Mouse (Mus musculus) thymus, adult 2 months (tissue): ENCODE measurements around the gene Snap47.

Experiments
- CTCF ChIP-seq: fragments of 200-500 bp; IDR thresholded peaks from 2 replicates; pipeline ENCODE4 v1.5.1; 2012; ENCODE audit warnings: mild to moderate bottlenecking, control low read depth, low read length, moderate library complexity, borderline replicate concordance; ENCODE audit not compliant: control insufficient read depth, poor library complexity, insufficient read depth; ENCODE audit errors: extremely low read depth
- POLR2A ChIP-seq: fragments of 200-500 bp; IDR thresholded peaks from 2 replicates; pipeline ENCODE4 v1.6.1; 2012; ENCODE audit warnings: mild to moderate bottlenecking, low read length, control low read depth, moderate library complexity; ENCODE audit not compliant: control insufficient read depth, poor library complexity, insufficient read depth; ENCODE audit errors: extremely low read depth

GRCm38 (mm10) chr11:59437954-59438353, 13.0 kb downstream of the Snap47 start:
- no peak for TF ChIP-seq POLR2A
- TF ChIP-seq CTCF, result no peak
